Mouse (Mus musculus) E14TG2a.4 (cell line): Measurements from ENCODE around the gene Cbx7.

Experiments
- CTCF ChIP-seq: conservative IDR thresholded peaks from 2 replicates; pipeline ENCODE4 v1.5.1; 2014; ENCODE audit warnings: low read length
- POU5F1 ChIP-seq: IDR thresholded peaks from 2 replicates; pipeline ENCODE4 v1.6.1; 2014; ENCODE audit warnings: low read length, borderline replicate concordance

GRCm38 (mm10) chr15:80009421-80010181 lies 38.7 kb upstream of the Cbx7 start:
- TF ChIP-seq CTCF (no peak), POU5F1 (no peak)
